Mouse (Mus musculus) midbrain, embryonic 16.5 days (tissue): Measurements from ENCODE around the gene Cinp. TPM values are rescaled to one million over a fixed set of nuclear protein-coding genes. Genes with fewer than 3 reads are reported as not detected.

ENCODE experiments used
- ATAC-seq: fragments of 200-750 bp; cut with Nextera tagmentation; 2 replicates; pipeline ENCODE4 v1.8.0; 2017; ENCODE audit warnings: moderate TSS enrichment
- H3K27ac ChIP-seq: fragments of 300-500 bp; sonication (generic); 2 replicates; pipeline ENCODE4 v1.5.1; 2014; ENCODE audit warnings: mild to moderate bottlenecking, low read length, mixed read lengths
- H3K27me3 ChIP-seq: fragments of 300-500 bp; sonication (generic); 2 replicates; pipeline ENCODE4 v1.6.1; 2014; ENCODE audit warnings: low read depth, low read length, mixed read lengths; ENCODE audit not compliant: control insufficient read depth, insufficient read depth
- H3K36me3 ChIP-seq: fragments of 300-500 bp; sonication (generic); 2 replicates; pipeline ENCODE4 v1.6.1; 2014; ENCODE audit warnings: mild to moderate bottlenecking, low read length, moderate library complexity, mixed read lengths; ENCODE audit not compliant: control insufficient read depth, insufficient read depth
- H3K4me1 ChIP-seq: fragments of 300-500 bp; sonication (generic); 2 replicates; pipeline ENCODE4 v1.6.1; 2014; ENCODE audit warnings: mild to moderate bottlenecking, low read length, mixed read lengths; ENCODE audit not compliant: control insufficient read depth, insufficient read depth
- H3K4me2 ChIP-seq: fragments of 300-500 bp; sonication (generic); 2 replicates; pipeline ENCODE4 v1.6.1; 2014; ENCODE audit warnings: mild to moderate bottlenecking, low read length, mixed read lengths
- H3K4me3 ChIP-seq: fragments of 300-500 bp; sonication (generic); 2 replicates; pipeline ENCODE4 v1.5.1; 2014; ENCODE audit warnings: low read depth, mild to moderate bottlenecking, low read length, moderate library complexity, mixed read lengths
- H3K9ac ChIP-seq: fragments of 300-500 bp; sonication (generic); 2 replicates; pipeline ENCODE4 v1.6.1; 2014; ENCODE audit warnings: low read depth, low read length, mixed read lengths
- H3K9me3 ChIP-seq: fragments of 300-500 bp; sonication (generic); replicated peaks from 2 replicates; pipeline ENCODE4 v1.6.1; 2014; ENCODE audit warnings: mild to moderate bottlenecking, low read length, mixed read lengths; ENCODE audit not compliant: control insufficient read depth, poor library complexity, severe bottlenecking
- WGBS: fragments of 180-500 bp; shearing (Covaris S2); extraction: QIAGEN DNeasy Blood & Tissue Kit; methylation state at CpG from one replicate; pipeline ENCODE4 v1.1.7; 2014; 5-methylcytosine and 5-hydroxymethylcytosine counted together
- polyA plus RNA-seq: library from polyadenylated mRNA; unstranded; fragments of >200 nt; fragmentation: Nextera tagmentation; extraction: Ambion mirVana; gene quantifications from 2 replicates; pipeline ENCODE4 v1.2.1, GENCODE M21; 2015

The Cinp gene
- polyA plus RNA-seq, 1 experiment from 2014 or later: 90.0 TPM

DNA sequence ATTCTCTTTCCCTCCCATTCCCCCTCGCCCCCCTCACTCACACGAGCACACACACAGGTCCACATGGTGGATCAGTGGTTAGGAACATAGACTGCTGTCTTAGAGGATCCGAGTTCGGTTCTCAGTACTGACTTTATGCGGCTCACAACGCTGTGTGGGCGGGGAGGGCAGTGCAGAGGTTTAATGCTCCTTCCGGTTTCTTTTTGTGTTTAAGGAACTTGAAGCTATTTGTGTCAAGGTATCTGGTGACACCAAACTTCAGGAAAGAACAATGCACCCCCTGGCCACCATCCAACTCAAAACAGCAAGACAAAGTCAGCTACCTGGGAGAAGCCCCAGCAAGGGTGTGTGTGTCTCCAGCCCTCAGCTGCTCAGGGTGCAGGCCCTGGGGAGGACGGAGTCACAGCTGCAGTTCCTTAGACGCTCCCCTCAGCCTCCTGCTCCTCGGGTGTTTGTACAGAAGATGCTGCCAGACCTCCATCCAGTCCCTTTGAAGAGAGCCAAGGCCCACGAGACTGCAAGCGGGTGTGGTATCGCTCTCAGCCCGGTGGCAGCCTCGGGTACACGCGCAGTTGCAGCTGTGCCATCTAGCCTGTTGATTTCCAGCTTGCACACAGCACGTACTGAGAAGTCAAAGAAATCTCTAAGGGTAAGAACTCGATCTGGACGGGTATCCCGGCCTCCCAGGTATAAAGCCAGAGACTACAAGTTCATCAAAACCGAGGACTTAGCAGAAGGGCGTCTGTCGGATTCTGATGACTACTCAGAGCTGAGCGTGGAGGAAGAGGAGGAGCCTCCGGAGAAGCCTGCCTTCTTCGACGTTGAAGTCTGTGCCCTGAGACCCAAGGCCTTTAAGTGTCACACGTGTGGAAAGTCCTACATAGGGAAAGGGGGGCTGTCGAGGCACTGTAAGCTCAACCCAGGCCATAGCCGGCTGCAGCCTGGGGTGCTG lies 33.9 kb downstream of the Cinp start:
- Histone ChIP-seq H3K36me3 (peaks cover 5% of the 10 kb centered on the region; the same call in 1 of the 2 replicates), H3K4me3 (no peak overlapping the region), H3K9ac (no peak overlapping the region), H3K4me2 (no peak overlapping the region), H3K9me3 (no peaks in the 10 kb centered on the region), H3K4me1 (peaks cover 8% of the 10 kb centered on the region; the same call in 1 of the 2 replicates), H3K27ac (no peak overlapping the region), H3K27me3 (no peaks in the 10 kb centered on the region)
- no peak for ATAC-seq
- WGBS: 89% methylated on average over 32 of the region's 32 CpGs

- Histone ChIP-seq H3K36me3 (peaks cover 5% of the 10 kb centered on the region; the same call in 1 of the 2 replicates), H3K27me3 (no peaks in the 10 kb centered on the region; the same call in 1 of the 2 replicates), H3K27ac (no peak overlapping the region), H3K4me2 (no peak overlapping the region), H3K9ac (no peak overlapping the region), H3K9me3 (no peaks in the 10 kb centered on the region), H3K4me3 (no peak overlapping the region), H3K4me1 (peaks cover 10% of the 10 kb centered on the region; the same call in 1 of the 2 replicates)
- WGBS: 91% methylated on average over 1 of the region's 1 CpGs
- no peak for ATAC-seq
Measured at GRCm38 (mm10) chr12:110851923-110852322, 37.0 kb downstream of the Cinp start.

DNA sequence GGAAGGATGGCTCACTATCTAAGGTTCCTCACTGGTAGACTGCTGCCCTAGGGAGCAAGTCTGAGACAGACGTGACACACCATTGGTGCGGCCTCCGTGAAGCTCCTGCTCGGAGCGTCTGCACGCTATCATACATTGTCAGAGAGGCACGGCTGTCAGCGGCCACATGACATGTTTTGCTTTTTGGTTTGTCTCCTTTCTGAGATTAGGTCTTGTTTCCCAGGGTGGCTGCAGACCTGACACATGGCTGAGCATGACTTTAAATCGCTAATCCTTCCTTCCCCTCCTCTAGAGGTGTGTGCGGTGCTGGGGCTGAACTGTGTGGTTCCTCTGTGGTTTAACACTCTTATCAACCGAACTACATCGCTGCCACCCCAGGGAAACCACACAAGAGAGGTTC lies 37.5 kb downstream of the Cinp start:
- H3K9ac ChIP-seq: no peak overlapping the region
- H3K27ac ChIP-seq: no peak overlapping the region
- no peak for ATAC-seq
- H3K4me3 ChIP-seq: no peak overlapping the region
- no peaks in the 10 kb centered on the region for H3K9me3 ChIP-seq
- H3K27me3 ChIP-seq: peaks cover under 1% of the 10 kb centered on the region
- peaks cover 5% of the 10 kb centered on the region; the same call in 1 of the 2 replicates for H3K36me3 ChIP-seq
- H3K4me1 ChIP-seq: peaks cover 10% of the 10 kb centered on the region; the same call in 1 of the 2 replicates
- 82% methylated on average over 12 of the region's 12 CpGs for WGBS
- peak overlapping the region; percentile 86 for H3K4me2 ChIP-seq

- Histone ChIP-seq H3K4me2 (peak overlapping the region; percentile 86), H3K36me3 (peaks cover 4% of the 10 kb centered on the region; the same call in 1 of the 2 replicates), H3K9ac (peak overlapping the region; percentile 90), H3K4me1 (peaks cover 13% of the 10 kb centered on the region; the same call in 1 of the 2 replicates), H3K27me3 (peaks cover 6% of the 10 kb centered on the region), H3K9me3 (no peaks in the 10 kb centered on the region), H3K4me3 (peak overlapping the region; percentile 85), H3K27ac (no peak overlapping the region)
- WGBS: 18% methylated on average over 9 of the region's 9 CpGs
- ATAC-seq: no peak
Measured at GRCm38 (mm10) chr12:110850929-110851256, 38.1 kb downstream of the Cinp start.

- under 1% methylated on average over 78 of the region's 89 CpGs for WGBS
- H3K4me3 ChIP-seq: peak within 1 kb of the TSS; percentile 85
- H3K9me3 ChIP-seq: no peaks in the 10 kb centered on the region
Measured at GRCm38 (mm10) chr12:110850010-110850928, 38.7 kb downstream of the Cinp start, which contains the start of gene Zfp839. Gene Zfp839 (plus strand): TSS chr12:110850253.

DNA sequence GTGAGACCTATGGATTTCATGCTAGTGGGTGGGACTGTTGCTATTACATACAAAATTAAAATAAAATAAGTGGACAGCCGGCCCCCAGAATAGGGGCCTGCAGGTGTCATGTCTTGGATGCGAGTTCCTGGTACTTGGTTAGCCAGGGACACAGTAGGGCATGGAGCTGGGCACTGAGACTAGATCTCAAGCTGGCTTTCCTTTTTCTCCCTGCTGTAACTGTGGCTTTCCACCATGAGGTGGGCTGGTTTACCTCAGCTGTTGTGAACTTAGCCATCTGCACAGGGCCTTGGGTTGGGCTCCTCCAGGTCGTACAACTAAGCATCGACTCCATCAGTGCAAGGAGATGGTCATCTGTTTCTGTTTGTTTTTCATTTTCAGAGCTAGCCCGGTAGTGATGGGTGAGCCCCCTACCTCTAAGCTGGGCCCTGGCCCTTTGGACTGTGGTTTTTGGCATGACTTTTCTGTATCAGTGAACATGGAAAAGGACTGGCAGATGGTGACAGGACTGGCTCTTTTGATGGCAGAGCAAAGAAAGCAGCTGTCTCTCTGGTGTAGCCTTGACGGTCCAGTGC lies 42.7 kb downstream of the Cinp start:
- Histone ChIP-seq H3K27ac (no peak overlapping the region), H3K27me3 (peaks cover 22% of the 10 kb centered on the region), H3K4me2 (peak overlapping the region; percentile 57), H3K4me1 (peaks cover 15% of the 10 kb centered on the region; the same call in 1 of the 2 replicates), H3K4me3 (peak overlapping the region; percentile 30; the same call in 1 of the 2 replicates), H3K9ac (no peak overlapping the region), H3K36me3 (no peaks in the 10 kb centered on the region), H3K9me3 (no peaks in the 10 kb centered on the region)
- no peak for ATAC-seq
- 67% methylated on average over 6 of the region's 6 CpGs for WGBS

More at GRCm38 (mm10) chr12:110850010-110850928, 38.7 kb downstream of the Cinp start, which contains the start of gene Zfp839:
- Histone ChIP-seq H3K4me2 (peak within 1 kb of the TSS; percentile 86), H3K27me3 (peaks cover 11% of the 10 kb centered on the region), H3K36me3 (no peaks in the 10 kb centered on the region; the same call in 1 of the 2 replicates), H3K9ac (peak within 1 kb of the TSS; percentile 90), H3K27ac (peak within 1 kb of the TSS; percentile 69), H3K4me1 (peaks cover 15% of the 10 kb centered on the region; the same call in 1 of the 2 replicates)
- peak; percentile 83 for ATAC-seq

DNA sequence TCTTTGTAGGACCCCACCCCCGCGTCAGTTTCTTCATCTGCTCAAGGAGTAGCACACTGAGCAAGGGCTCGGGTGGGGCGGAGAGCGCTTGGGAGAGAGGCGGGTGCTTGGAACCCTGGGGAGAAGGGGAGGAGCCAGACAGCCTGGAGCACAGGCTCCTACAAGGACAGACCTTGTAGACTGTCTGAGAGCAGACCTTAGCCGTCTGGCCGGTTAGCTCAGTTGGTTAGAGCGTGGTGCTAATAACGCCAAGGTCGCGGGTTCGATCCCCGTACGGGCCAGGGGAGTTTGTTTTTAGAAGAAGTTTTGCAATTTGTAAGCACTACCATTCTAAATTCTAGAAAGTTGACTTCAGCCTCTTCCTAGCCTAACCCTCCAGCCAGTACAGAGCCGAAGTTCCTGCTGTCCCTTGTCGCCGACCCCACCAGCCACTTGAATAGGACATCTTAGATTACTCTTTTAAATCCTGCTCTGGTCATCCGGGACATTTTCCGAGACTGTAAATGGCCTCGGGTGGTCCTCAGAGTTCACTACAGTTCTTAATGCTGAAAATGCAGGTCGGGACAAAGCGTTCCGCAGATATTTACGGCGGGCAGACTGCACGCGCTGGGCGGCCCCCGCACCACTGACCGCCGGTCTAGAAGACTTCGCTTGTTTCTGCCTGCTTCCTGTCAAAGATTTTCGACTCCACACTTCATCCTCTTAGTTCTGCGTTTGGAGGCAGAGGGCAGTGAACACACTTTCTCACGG lies 43.6 kb downstream of the Cinp start:
- Histone ChIP-seq H3K9me3 (no peaks in the 10 kb centered on the region), H3K27ac (no peak overlapping the region), H3K27me3 (peaks cover 22% of the 10 kb centered on the region), H3K4me1 (peaks cover 9% of the 10 kb centered on the region; the same call in 1 of the 2 replicates), H3K4me2 (peak overlapping the region; percentile 57), H3K36me3 (no peaks in the 10 kb centered on the region), H3K9ac (peak overlapping the region; percentile 38), H3K4me3 (peak overlapping the region; percentile 30)
- 0 out of 2 replicates have a peak, but pooled peaks have one; percentile 22 for ATAC-seq
- under 1% methylated on average over 36 of the region's 36 CpGs for WGBS
